Mouse (Mus musculus): ENCODE results near the gene AC170998.1. TPM values are rescaled to one million over a fixed set of nuclear protein-coding genes. Genes with fewer than 3 reads are reported as not detected.

Gene AC170998.1
- 3.3 and 3.4 TPM in 2 replicates for polyA plus RNA-seq (2016; fragmentation: Nextera tagmentation; extraction: Ambion mirVana)

DNA sequence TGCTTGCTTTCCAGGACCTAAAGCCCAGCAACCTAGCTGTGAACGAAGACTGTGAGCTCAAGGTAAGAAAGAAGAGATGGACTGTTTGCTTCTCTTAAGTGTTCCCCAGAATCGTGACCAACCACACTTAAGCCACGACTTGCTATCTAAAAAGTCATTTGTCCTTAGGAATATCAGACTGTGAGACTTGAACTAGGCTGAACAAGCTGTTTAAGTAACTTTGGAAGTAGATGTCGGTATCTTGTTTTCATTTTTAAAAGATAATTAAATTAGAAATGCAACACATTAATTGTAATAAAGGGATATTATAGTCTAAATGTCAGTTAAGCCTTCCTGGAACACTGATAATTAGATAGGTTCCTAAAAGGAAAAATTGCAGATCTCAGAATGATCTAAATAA, at the start of gene AC170998.1:
TSS of gene AC170998.1 (plus strand) at position 301 of the 400 bp plus-strand sequence.
- H3K4me1 ChIP-seq: no peaks in the 10 kb centered on the region
- no peaks in the 10 kb centered on the region for H3K27me3 ChIP-seq (ENCODE audit: low read depth, poor library complexity, severe bottlenecking)
- 96% methylated on average over 4 of the region's 4 CpGs for WGBS
- no peak within 1 kb of the TSS for H3K4me3 ChIP-seq
- DNase-seq (ENCODE audit: low spot score): no peak
- H3K9me3 ChIP-seq (replicated peaks): no peaks in the 10 kb centered on the region
- peaks cover 95% of the 10 kb centered on the region for H3K36me3 ChIP-seq
- H3K27ac ChIP-seq (replicated peaks): no peak within 1 kb of the TSS

GRCm38 (mm10) chr17:28682311-28683084, 43.4 kb upstream of the AC170998.1 start:
- DNase-seq (ENCODE audit: low spot score): no peak
- WGBS: 89% methylated on average over 13 of the region's 13 CpGs
- H3K9me3 ChIP-seq (replicated peaks): no peaks in the 10 kb centered on the region
- no peaks in the 10 kb centered on the region for H3K27me3 ChIP-seq (ENCODE audit: low read depth, poor library complexity, severe bottlenecking)
- peaks cover 10% of the 10 kb centered on the region; the same call in 1 of the 2 replicates for H3K4me1 ChIP-seq
- H3K4me3 ChIP-seq: no peak overlapping the region
- no peak overlapping the region for H3K27ac ChIP-seq (replicated peaks)
- no peaks in the 10 kb centered on the region for H3K36me3 ChIP-seq

DNA sequence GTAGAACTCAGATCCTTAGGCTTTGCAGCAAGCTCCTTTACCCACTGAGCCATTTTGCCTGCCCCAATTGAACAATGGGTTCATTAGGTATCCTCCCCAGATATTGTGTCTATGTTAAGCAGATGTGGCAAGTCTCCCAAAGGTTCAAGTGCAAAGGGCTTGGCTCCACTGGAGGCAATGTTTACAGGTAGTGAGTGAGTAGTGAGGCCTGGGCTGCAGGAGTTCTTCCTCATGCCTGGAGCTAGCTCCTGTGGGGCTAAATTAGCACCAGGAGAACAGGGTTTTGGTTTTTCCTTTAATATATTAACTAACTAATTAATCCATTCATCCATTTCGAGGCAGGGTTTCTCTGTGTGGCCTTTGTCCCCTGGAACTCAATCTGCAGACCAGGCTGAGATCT, 42.3 kb upstream of the AC170998.1 start:
- Histone ChIP-seq H3K9me3 (replicated peaks) (no peaks in the 10 kb centered on the region), H3K4me1 (peaks cover 10% of the 10 kb centered on the region; the same call in 1 of the 2 replicates), H3K36me3 (no peaks in the 10 kb centered on the region), H3K27ac (replicated peaks) (no peak overlapping the region), H3K4me3 (no peak overlapping the region), H3K27me3 (ENCODE audit: low read depth, poor library complexity, severe bottlenecking) (peaks cover 6% of the 10 kb centered on the region)
- DNase-seq (ENCODE audit: low spot score): no peak
- WGBS: 63% methylated on average over 1 of the region's 1 CpGs

DNA sequence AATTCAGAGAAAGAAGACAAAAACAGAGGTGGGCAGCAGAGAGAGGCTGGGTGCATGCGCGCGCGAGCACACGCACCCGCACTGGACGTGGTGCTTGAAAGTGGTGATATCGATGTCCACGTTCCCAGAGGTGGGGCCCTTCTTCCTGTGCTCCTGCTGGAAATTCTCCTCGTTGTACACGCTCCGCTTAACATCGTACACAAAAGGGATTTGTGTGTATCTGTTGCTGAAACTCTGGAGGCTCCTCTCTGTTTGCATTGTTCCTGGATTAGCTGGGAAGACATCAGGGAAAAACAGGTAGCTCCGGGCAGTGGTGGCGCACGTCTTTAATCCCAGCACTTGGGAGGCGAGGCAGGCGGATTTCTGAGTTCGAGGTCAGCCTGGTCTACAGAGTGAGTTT, 41.3 kb upstream of the AC170998.1 start:
- Histone ChIP-seq H3K4me1 (peaks cover 16% of the 10 kb centered on the region), H3K36me3 (no peaks in the 10 kb centered on the region), H3K9me3 (replicated peaks) (no peaks in the 10 kb centered on the region), H3K4me3 (no peak overlapping the region), H3K27ac (replicated peaks) (no peak overlapping the region), H3K27me3 (ENCODE audit: low read depth, poor library complexity, severe bottlenecking) (peaks cover 16% of the 10 kb centered on the region)
- peak; percentile 17 for DNase-seq (ENCODE audit: low spot score)
- WGBS: 61% methylated on average over 19 of the region's 19 CpGs

DNA sequence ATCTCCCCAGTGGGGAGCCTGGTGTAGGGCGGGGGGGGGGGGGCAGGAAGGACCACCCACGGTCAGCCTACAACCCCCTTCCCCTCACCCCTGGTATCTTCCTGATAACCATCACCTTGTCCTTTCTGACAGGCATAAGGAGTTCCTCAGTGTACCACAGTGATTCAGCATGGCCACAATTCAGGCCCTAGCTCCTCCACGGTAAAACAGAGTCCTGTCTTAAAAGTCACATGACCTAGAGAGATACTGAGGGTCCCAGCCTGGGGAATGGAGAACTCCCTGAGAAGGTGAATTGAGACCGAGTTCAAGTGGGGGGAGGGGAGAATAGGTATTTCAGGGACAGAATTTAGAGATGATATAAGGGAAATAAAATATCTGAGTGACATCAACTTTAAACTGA, 38.5 kb upstream of the AC170998.1 start:
- H3K36me3 ChIP-seq: no peaks in the 10 kb centered on the region
- WGBS: 50% methylated on average over 4 of the region's 4 CpGs
- H3K27me3 ChIP-seq (ENCODE audit: low read depth, poor library complexity, severe bottlenecking): peaks cover 22% of the 10 kb centered on the region
- no peaks in the 10 kb centered on the region for H3K9me3 ChIP-seq (replicated peaks)
- no peak for DNase-seq (ENCODE audit: low spot score)
- no peak overlapping the region for H3K27ac ChIP-seq (replicated peaks)
- H3K4me1 ChIP-seq: peaks cover 28% of the 10 kb centered on the region
- no peak overlapping the region for H3K4me3 ChIP-seq

GRCm38 (mm10) chr17:28689586-28690283, 36.1 kb upstream of the AC170998.1 start, which contains the start of gene Slc26a8:
Gene Slc26a8 (minus strand): TSS chr17:28690233.
- H3K9me3 ChIP-seq (replicated peaks): no peaks in the 10 kb centered on the region
- DNase-seq (ENCODE audit: low spot score): peak; percentile 44
- H3K4me3 ChIP-seq: peak within 1 kb of the TSS; percentile 85
- H3K27ac ChIP-seq (replicated peaks): peak within 1 kb of the TSS; percentile 95
- WGBS: 8% methylated on average over 40 of the region's 40 CpGs
- peaks cover 41% of the 10 kb centered on the region for H3K4me1 ChIP-seq
- peaks cover 22% of the 10 kb centered on the region for H3K27me3 ChIP-seq (ENCODE audit: low read depth, poor library complexity, severe bottlenecking)
- no peaks in the 10 kb centered on the region for H3K36me3 ChIP-seq

GRCm38 (mm10) chr17:28690776-28691686, 34.9 kb upstream of the AC170998.1 start, which contains the start of gene Mapk14:
Gene Mapk14 (plus strand): TSS chr17:28691329.
- WGBS: under 1% methylated on average over 86 of the region's 86 CpGs

GRCm38 (mm10) chr17:28691687-28692340, 34.1 kb upstream of the AC170998.1 start:
- Histone ChIP-seq H3K36me3 (no peaks in the 10 kb centered on the region), H3K27me3 (ENCODE audit: low read depth, poor library complexity, severe bottlenecking) (peaks cover 22% of the 10 kb centered on the region), H3K4me3 (peak overlapping the region; percentile 85), H3K9me3 (replicated peaks) (no peaks in the 10 kb centered on the region), H3K4me1 (peaks cover 49% of the 10 kb centered on the region), H3K27ac (replicated peaks) (peak overlapping the region; percentile 95)
- WGBS: under 1% methylated on average over 53 of the region's 53 CpGs
- peak; percentile 69 for DNase-seq (ENCODE audit: low spot score)

More at GRCm38 (mm10) chr17:28690776-28691686, 34.9 kb upstream of the AC170998.1 start, which contains the start of gene Mapk14:
- no peaks in the 10 kb centered on the region for H3K9me3 ChIP-seq (replicated peaks)
- H3K4me3 ChIP-seq: peak within 1 kb of the TSS; percentile 85
- H3K36me3 ChIP-seq: no peaks in the 10 kb centered on the region
- H3K4me1 ChIP-seq: peaks cover 42% of the 10 kb centered on the region
- peaks cover 22% of the 10 kb centered on the region for H3K27me3 ChIP-seq (ENCODE audit: low read depth, poor library complexity, severe bottlenecking)
- peak within 1 kb of the TSS; percentile 95 for H3K27ac ChIP-seq (replicated peaks)
- peak; percentile 99 for DNase-seq (ENCODE audit: low spot score)

DNA sequence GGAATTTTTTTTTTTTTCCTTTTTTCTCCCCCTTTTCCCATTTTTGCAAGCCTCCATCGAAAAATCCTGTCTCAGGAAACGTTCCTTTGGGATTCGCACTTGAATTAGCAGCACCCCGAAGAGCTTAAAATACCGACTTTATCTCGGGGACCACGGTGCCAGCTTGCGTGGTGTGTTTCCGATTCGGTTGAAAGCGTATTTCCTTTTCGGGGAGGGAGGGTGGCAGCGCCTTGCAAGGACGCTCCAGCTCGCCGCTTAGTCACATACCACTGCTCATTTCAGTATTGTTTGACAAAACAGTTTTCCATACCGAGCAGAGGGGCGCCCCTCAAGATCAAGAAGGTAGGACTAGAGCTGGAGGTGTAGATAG, 33.6 kb upstream of the AC170998.1 start:
- under 1% methylated on average over 18 of the region's 18 CpGs for WGBS
- Histone ChIP-seq H3K27me3 (ENCODE audit: low read depth, poor library complexity, severe bottlenecking) (peaks cover 22% of the 10 kb centered on the region), H3K9me3 (replicated peaks) (no peaks in the 10 kb centered on the region), H3K36me3 (no peaks in the 10 kb centered on the region), H3K27ac (replicated peaks) (peak overlapping the region; percentile 95), H3K4me3 (peak overlapping the region; percentile 85), H3K4me1 (peaks cover 53% of the 10 kb centered on the region)
- peak; percentile 30 for DNase-seq (ENCODE audit: low spot score)

GRCm38 (mm10) chr17:28693086-28693485, 32.8 kb upstream of the AC170998.1 start:
- Histone ChIP-seq H3K9me3 (replicated peaks) (no peaks in the 10 kb centered on the region), H3K4me1 (peaks cover 60% of the 10 kb centered on the region), H3K4me3 (peak overlapping the region; percentile 85), H3K27me3 (ENCODE audit: low read depth, poor library complexity, severe bottlenecking) (peaks cover 21% of the 10 kb centered on the region), H3K36me3 (no peaks in the 10 kb centered on the region), H3K27ac (replicated peaks) (no peak overlapping the region)
- WGBS: 68% methylated on average over 3 of the region's 3 CpGs
- DNase-seq (ENCODE audit: low spot score): no peak

DNA sequence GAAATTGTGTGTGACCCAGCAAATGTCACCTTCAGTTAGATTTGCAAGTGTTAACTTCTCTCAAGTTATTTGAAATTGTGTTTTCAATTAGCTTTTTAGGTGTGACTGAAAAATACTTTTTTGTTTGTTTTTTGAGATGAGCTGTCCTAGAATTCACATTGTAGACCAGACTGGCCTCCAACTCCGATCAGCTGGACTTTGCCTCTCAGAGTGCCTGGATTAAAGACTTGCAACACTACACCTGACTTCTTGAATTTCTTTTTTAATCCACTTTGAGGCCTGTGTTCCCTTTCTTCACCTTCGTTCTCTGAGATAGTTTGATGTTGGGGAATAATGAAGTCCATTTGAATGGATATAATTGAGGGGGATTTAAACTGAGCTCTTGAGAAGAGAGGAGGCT, 31.8 kb upstream of the AC170998.1 start:
- Histone ChIP-seq H3K27ac (replicated peaks) (no peak overlapping the region), H3K9me3 (replicated peaks) (no peaks in the 10 kb centered on the region), H3K27me3 (ENCODE audit: low read depth, poor library complexity, severe bottlenecking) (peaks cover 11% of the 10 kb centered on the region), H3K4me3 (no peak overlapping the region), H3K4me1 (peaks cover 64% of the 10 kb centered on the region), H3K36me3 (no peaks in the 10 kb centered on the region)
- DNase-seq (ENCODE audit: low spot score): no peak
- WGBS: 55% methylated on average over 2 of the region's 2 CpGs

DNA sequence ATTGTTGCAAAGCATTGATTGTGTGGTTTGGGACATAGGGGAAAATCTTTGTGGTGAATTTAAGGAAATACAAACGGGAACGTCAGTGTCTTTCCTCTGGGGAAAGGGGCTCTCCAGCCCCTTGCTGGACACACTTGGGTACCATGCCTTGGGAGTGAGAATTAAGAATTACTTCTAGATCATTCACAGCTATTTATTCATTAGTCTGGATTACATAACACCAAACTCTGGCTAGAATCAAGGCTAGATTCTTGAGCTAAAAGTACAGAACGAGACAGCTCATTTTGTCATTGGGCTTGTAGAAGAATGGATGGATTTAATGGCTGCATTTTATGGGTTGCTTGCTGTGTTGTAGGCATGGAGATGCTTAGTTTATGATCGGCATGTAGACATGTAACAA, 31.1 kb upstream of the AC170998.1 start:
- Histone ChIP-seq H3K9me3 (replicated peaks) (no peaks in the 10 kb centered on the region), H3K27me3 (ENCODE audit: low read depth, poor library complexity, severe bottlenecking) (peaks cover 4% of the 10 kb centered on the region), H3K36me3 (no peaks in the 10 kb centered on the region), H3K27ac (replicated peaks) (no peak overlapping the region), H3K4me3 (no peak overlapping the region), H3K4me1 (peaks cover 56% of the 10 kb centered on the region)
- WGBS: 90% methylated on average over 4 of the region's 4 CpGs
- no peak for DNase-seq (ENCODE audit: low spot score)

All from midbrain, embryonic 10.5 days (tissue).